Mouse (Mus musculus): ENCODE data around the gene Klk12. TPM values are rescaled to one million over a fixed set of nuclear protein-coding genes. Genes with fewer than 3 reads are reported as not detected.

Klk12 gene
- polyA plus RNA-seq, 1 experiment from 2014 or later, result not detected

DNA sequence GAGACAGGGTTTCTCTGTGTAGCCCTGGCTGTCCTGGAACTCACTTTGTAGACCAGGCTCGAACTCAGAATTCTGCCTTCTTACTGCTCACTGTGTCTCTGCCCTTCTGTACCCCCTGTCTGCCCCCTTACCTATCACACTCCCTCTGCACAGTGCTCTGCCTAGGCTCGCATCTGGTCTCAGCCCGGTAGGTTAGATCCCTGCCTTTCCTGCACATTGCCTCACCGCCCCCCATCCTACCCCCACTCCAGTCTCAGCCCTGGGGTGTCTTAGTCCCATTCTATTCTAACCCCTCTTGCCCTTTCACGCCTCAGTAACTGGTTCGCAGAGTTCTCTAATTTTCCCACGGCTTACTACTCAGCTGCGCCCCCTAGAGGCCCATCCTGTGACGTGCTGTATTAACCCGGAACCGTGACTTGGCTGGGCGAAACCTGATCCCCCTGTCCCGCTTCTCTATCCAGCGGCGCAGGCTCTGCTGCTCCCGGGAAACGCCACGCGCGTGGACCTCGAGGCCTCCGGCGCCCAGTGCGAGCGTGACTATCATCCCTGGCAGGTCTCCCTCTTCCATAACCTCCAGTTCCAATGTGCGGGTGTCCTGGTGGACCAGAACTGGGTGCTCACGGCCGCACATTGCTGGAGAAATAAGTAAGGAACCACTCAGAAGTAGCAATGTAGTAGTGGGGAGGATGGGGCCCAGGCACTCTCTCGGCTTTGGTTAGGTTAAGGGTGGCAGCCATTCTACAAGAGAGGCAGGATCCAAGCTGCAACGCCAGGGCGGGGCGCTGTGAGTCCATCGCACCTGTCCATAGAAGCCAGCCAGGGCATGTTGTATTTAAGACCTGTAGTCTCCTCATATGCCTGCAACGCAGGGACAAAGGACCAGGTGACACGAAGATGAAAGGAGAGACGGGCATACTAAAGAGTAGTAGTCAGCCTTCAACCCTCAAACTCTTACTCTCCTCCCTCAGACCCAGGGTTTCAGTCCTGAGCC lies 13.9 kb downstream of the Klk12 start:
- 7% methylated on average over 36 of the region's 36 CpGs for WGBS (ENCODE audit: insufficient replicate concordance)
- Histone ChIP-seq H3K4me1 (ENCODE audit: control insufficient read depth, insufficient read depth, low read length) (no peaks in the 10 kb centered on the region), H3K36me3 (ENCODE audit: control insufficient read depth, insufficient read depth, low read length) (no peaks in the 10 kb centered on the region), H3K9ac (ENCODE audit: low read depth, low read length) (no peak overlapping the region), H3K27me3 (ENCODE audit: control insufficient read depth, insufficient read depth, low read length) (peaks cover 16% of the 10 kb centered on the region), H3K9me3 (replicated peaks; ENCODE audit: control insufficient read depth, low read length) (no peaks in the 10 kb centered on the region), H3K4me3 (ENCODE audit: low read depth, low read length) (peak overlapping the region; percentile 16; the same call in 1 of the 2 replicates), H3K4me2 (peak overlapping the region; percentile 57), H3K27ac (ENCODE audit: low read depth, low read length) (no peak overlapping the region)
- ATAC-seq (replicated peaks; ENCODE audit: insufficient number of reproducible peaks, low FRiP score, low TSS enrichment), result peak; percentile 68; the same call in 1 of the 2 replicates

GRCm38 (mm10) chr7:43785286-43785685 lies 16.6 kb downstream of the Klk12 start:
- Histone ChIP-seq H3K4me1 (ENCODE audit: control insufficient read depth, insufficient read depth, low read length) (no peaks in the 10 kb centered on the region), H3K27ac (ENCODE audit: low read depth, low read length) (no peak overlapping the region), H3K9me3 (replicated peaks; ENCODE audit: control insufficient read depth, low read length) (no peaks in the 10 kb centered on the region), H3K36me3 (ENCODE audit: control insufficient read depth, insufficient read depth, low read length) (no peaks in the 10 kb centered on the region), H3K4me2 (no peak overlapping the region), H3K4me3 (ENCODE audit: low read depth, low read length) (no peak overlapping the region), H3K27me3 (ENCODE audit: control insufficient read depth, insufficient read depth, low read length) (peaks cover 16% of the 10 kb centered on the region), H3K9ac (ENCODE audit: low read depth, low read length) (no peak overlapping the region)
- WGBS (ENCODE audit: insufficient replicate concordance), result 94% methylated on average over 1 of the region's 1 CpGs
- ATAC-seq (replicated peaks; ENCODE audit: insufficient number of reproducible peaks, low FRiP score, low TSS enrichment), result no peak

DNA sequence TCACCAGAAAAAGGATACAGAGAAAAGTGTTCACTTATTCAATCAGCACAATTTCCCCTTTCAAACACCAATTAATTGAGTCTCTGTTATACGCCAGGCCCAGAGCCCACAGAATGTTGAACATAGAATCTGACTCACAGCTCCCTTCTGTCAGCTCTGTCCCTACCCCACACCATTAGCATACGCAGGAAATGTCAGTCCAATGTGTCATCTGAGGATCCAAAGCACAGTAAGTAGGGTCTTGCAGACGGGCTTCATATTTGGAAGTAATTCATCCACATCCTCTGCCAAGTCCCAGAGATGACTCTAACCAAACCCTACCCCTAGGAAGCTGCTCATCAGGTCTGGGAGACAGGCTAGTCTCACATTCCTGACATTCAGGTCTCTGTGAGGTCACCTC lies 19.4 kb downstream of the Klk12 start:
- H3K27me3 ChIP-seq (ENCODE audit: control insufficient read depth, insufficient read depth, low read length), result peaks cover 13% of the 10 kb centered on the region
- 55% methylated on average over 3 of the region's 3 CpGs for WGBS (ENCODE audit: insufficient replicate concordance)
- H3K4me2 ChIP-seq, result no peak overlapping the region
- H3K4me3 ChIP-seq (ENCODE audit: low read depth, low read length), result no peak overlapping the region
- no peaks in the 10 kb centered on the region for H3K9me3 ChIP-seq (replicated peaks; ENCODE audit: control insufficient read depth, low read length)
- H3K4me1 ChIP-seq (ENCODE audit: control insufficient read depth, insufficient read depth, low read length), result no peaks in the 10 kb centered on the region
- no peaks in the 10 kb centered on the region for H3K36me3 ChIP-seq (ENCODE audit: control insufficient read depth, insufficient read depth, low read length)
- no peak overlapping the region for H3K27ac ChIP-seq (ENCODE audit: low read depth, low read length)
- no peak overlapping the region for H3K9ac ChIP-seq (ENCODE audit: low read depth, low read length)
- ATAC-seq (replicated peaks; ENCODE audit: insufficient number of reproducible peaks, low FRiP score, low TSS enrichment), result no peak

DNA sequence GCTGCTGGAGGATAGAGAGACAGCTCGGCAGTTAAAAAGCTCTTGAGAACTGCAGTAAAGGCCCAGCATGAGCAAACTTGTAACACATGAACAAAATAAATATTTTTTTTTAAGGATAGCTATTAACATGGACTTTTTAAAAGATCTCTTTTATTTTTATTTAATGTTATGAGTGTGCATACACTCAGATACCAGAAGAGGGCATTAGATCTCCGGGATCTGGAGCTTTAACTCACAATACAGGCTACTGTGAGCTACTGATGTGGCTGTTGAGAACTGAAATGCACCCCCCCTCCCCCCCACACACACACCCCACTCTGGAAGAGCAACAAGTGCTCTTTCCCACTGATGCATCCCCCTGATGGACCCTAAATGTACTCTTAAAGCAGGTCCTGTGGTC lies 20.6 kb downstream of the Klk12 start:
- Histone ChIP-seq H3K4me3 (ENCODE audit: low read depth, low read length) (no peak overlapping the region), H3K4me2 (no peak overlapping the region), H3K36me3 (ENCODE audit: control insufficient read depth, insufficient read depth, low read length) (no peaks in the 10 kb centered on the region), H3K27ac (ENCODE audit: low read depth, low read length) (no peak overlapping the region), H3K27me3 (ENCODE audit: control insufficient read depth, insufficient read depth, low read length) (peaks cover 8% of the 10 kb centered on the region; the same call in 1 of the 2 replicates), H3K4me1 (ENCODE audit: control insufficient read depth, insufficient read depth, low read length) (no peaks in the 10 kb centered on the region), H3K9ac (ENCODE audit: low read depth, low read length) (no peak overlapping the region), H3K9me3 (replicated peaks; ENCODE audit: control insufficient read depth, low read length) (no peaks in the 10 kb centered on the region)
- ATAC-seq (replicated peaks; ENCODE audit: insufficient number of reproducible peaks, low FRiP score, low TSS enrichment), result no peak
- WGBS (ENCODE audit: insufficient replicate concordance), result 69% methylated on average over 2 of the region's 2 CpGs

DNA sequence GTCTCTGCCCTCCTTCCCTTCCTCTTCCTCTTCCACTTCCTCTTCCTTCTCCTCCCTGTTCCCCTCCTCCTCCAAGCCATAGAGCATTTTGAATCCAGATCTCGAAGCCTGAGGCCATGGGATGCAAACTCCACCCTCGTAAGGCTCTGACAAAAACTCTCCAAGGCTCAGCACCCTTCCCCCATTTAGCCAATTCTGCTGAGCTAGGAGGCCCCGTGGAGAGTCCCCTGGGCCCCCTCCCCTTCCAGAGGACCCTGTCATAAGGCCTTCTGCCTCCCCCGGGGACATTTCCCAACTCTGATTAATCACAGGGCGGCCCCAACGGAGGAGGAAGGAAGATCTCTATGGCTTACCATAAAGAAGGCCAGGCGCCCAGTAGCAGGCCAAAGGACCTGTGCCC lies 22.9 kb downstream of the Klk12 start, which contains the start of gene Klk9:
TSS of gene Klk9 (plus strand) at position 301 of the 400 bp plus-strand sequence.
- H3K27me3 ChIP-seq (ENCODE audit: control insufficient read depth, insufficient read depth, low read length), result peaks cover 16% of the 10 kb centered on the region; the same call in 1 of the 2 replicates
- no peak within 1 kb of the TSS for H3K27ac ChIP-seq (ENCODE audit: low read depth, low read length)
- H3K9me3 ChIP-seq (replicated peaks; ENCODE audit: control insufficient read depth, low read length), result no peaks in the 10 kb centered on the region
- no peak within 1 kb of the TSS for H3K4me2 ChIP-seq
- 0 out of 2 replicates have a peak, but pooled peaks cover 2% of the 10 kb centered on the region for H3K4me1 ChIP-seq (ENCODE audit: control insufficient read depth, insufficient read depth, low read length)
- H3K36me3 ChIP-seq (ENCODE audit: control insufficient read depth, insufficient read depth, low read length), result no peaks in the 10 kb centered on the region
- no peak within 1 kb of the TSS for H3K9ac ChIP-seq (ENCODE audit: low read depth, low read length)
- no peak for ATAC-seq (replicated peaks; ENCODE audit: insufficient number of reproducible peaks, low FRiP score, low TSS enrichment)
- H3K4me3 ChIP-seq (ENCODE audit: low read depth, low read length), result no peak within 1 kb of the TSS
- 72% methylated on average over 7 of the region's 7 CpGs for WGBS (ENCODE audit: insufficient replicate concordance)

GRCm38 (mm10) chr7:43796355-43796754 lies 27.7 kb downstream of the Klk12 start:
- no peak overlapping the region for H3K27ac ChIP-seq (ENCODE audit: low read depth, low read length)
- WGBS (ENCODE audit: insufficient replicate concordance), result 11% methylated on average over 8 of the region's 8 CpGs
- no peaks in the 10 kb centered on the region for H3K36me3 ChIP-seq (ENCODE audit: control insufficient read depth, insufficient read depth, low read length)
- H3K4me3 ChIP-seq (ENCODE audit: low read depth, low read length), result peak overlapping the region; percentile 52
- no peaks in the 10 kb centered on the region for H3K9me3 ChIP-seq (replicated peaks; ENCODE audit: control insufficient read depth, low read length)
- ATAC-seq (replicated peaks; ENCODE audit: insufficient number of reproducible peaks, low FRiP score, low TSS enrichment), result no peak
- H3K9ac ChIP-seq (ENCODE audit: low read depth, low read length), result no peak overlapping the region
- 0 out of 2 replicates have a peak, but pooled peaks cover 3% of the 10 kb centered on the region for H3K4me1 ChIP-seq (ENCODE audit: control insufficient read depth, insufficient read depth, low read length)
- H3K27me3 ChIP-seq (ENCODE audit: control insufficient read depth, insufficient read depth, low read length), result peaks cover 18% of the 10 kb centered on the region; the same call in 1 of the 2 replicates
- peak overlapping the region; percentile 81 for H3K4me2 ChIP-seq

DNA sequence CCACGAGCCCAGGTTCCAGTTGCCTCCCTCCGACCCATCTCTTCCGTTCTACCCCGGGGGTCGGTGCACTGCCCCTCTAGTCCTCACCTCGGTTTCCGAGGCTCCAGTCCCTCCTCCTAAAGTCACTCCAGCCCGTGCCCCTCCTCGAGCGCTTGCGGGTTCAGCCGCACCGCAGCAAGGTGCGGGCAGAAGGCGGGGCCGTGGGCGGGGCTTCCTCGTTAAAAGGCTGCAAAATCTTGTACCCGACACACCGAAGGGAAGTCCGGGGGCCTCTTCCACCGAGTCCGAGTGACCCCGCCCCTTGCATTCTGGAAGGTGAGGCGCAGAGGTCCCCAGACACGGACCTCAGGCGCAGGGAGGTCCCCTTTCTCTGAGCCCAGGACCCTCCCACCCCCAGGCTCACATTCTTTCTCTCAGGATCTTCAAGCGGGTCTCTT lies 28.7 kb downstream of the Klk12 start, which contains the start of gene Klk8:
TSS of gene Klk8 (plus strand) at position 245 of the 437 bp plus-strand sequence.
- 0 out of 2 replicates have a peak, but pooled peaks cover 3% of the 10 kb centered on the region for H3K4me1 ChIP-seq (ENCODE audit: control insufficient read depth, insufficient read depth, low read length)
- H3K4me3 ChIP-seq (ENCODE audit: low read depth, low read length), result peak within 1 kb of the TSS; percentile 52
- H3K27me3 ChIP-seq (ENCODE audit: control insufficient read depth, insufficient read depth, low read length), result peaks cover 18% of the 10 kb centered on the region; the same call in 1 of the 2 replicates
- WGBS (ENCODE audit: insufficient replicate concordance), result under 1% methylated on average over 28 of the region's 28 CpGs
- peak within 1 kb of the TSS; percentile 81 for H3K4me2 ChIP-seq
- H3K9me3 ChIP-seq (replicated peaks; ENCODE audit: control insufficient read depth, low read length), result no peaks in the 10 kb centered on the region
- H3K36me3 ChIP-seq (ENCODE audit: control insufficient read depth, insufficient read depth, low read length), result no peaks in the 10 kb centered on the region
- H3K9ac ChIP-seq (ENCODE audit: low read depth, low read length), result 0 out of 2 replicates have a peak within 1 kb of the TSS, but pooled peaks have one; percentile 40
- H3K27ac ChIP-seq (ENCODE audit: low read depth, low read length), result no peak within 1 kb of the TSS
- ATAC-seq (replicated peaks; ENCODE audit: insufficient number of reproducible peaks, low FRiP score, low TSS enrichment), result 0 out of 2 replicates have a peak, but pooled peaks have one; percentile 32

- WGBS (ENCODE audit: insufficient replicate concordance), result 37% methylated on average over 13 of the region's 13 CpGs
- Histone ChIP-seq H3K4me2 (peak overlapping the region; percentile 81), H3K27me3 (ENCODE audit: control insufficient read depth, insufficient read depth, low read length) (peaks cover 18% of the 10 kb centered on the region; the same call in 1 of the 2 replicates), H3K36me3 (ENCODE audit: control insufficient read depth, insufficient read depth, low read length) (no peaks in the 10 kb centered on the region), H3K27ac (ENCODE audit: low read depth, low read length) (no peak overlapping the region), H3K9me3 (replicated peaks; ENCODE audit: control insufficient read depth, low read length) (no peaks in the 10 kb centered on the region), H3K4me3 (ENCODE audit: low read depth, low read length) (peak overlapping the region; percentile 52), H3K4me1 (ENCODE audit: control insufficient read depth, insufficient read depth, low read length) (0 out of 2 replicates have a peak, but pooled peaks cover 3% of the 10 kb centered on the region), H3K9ac (ENCODE audit: low read depth, low read length) (no peak overlapping the region)
- 0 out of 2 replicates have a peak, but pooled peaks have one; percentile 31 for ATAC-seq (replicated peaks; ENCODE audit: insufficient number of reproducible peaks, low FRiP score, low TSS enrichment)
Measured at GRCm38 (mm10) chr7:43797844-43798462, 29.3 kb downstream of the Klk12 start.

All from heart, embryonic 11.5 days (tissue).